Mouse (Mus musculus) left cerebral cortex, adult 9 months (tissue): ENCODE measurements at regions not wholly inside any gene's neighbourhood (a gene's known extent, or its start where the extent isn't known, plus 50 kb on each side); places are given as distances from the start of the nearest gene placed in this dataset.

Experiments
- DNase-seq, 2 experiments: peaks; one replicate each; pipeline ENCODE4 v3.0.0; 2022; ENCODE audit warnings: low spot score in 2 of 2

DNA sequence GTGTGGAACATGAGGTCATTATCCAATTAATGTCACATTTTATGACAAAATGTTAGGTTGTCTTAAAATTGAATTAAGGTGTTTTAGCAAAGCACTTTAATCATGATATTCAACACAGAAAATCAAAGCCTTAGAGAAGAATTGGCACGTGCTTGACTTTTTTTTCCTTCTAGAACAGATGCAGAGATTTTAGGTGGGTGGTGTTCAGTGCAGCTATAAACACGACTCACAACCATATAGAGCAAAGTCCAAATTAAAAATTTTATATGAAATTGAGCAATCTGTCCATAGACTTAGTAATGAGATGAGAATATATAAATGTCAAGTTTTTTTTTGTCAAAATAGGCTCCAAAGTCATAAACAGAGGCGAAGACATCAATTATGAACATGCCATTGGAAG lies 737.1 kb upstream of the 4931417E11Rik start:
- DNase-seq: peak in 1 of 2 experiments; percentile 7

DNA sequence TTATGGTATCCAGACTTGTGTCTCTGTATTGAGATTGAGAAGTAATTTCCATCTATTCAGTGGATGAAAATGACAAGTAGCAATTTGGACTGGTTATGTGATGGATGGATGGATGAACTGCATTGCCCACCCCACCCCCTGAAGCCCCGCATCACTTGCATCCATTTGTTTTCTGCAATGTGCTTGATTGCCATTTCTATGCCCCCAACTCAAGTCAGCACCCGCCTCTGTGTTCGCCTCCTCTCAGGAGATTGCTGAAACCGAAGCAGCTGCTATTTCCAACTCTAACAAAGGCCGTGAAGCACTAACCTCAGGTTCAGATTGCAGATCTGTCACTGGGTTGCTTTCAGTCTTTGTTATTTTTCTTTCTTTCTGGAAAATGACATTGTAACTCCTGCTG lies 734.7 kb upstream of the 4931417E11Rik start:
- DNase-seq: no peak
